In genomic region chr6:39104631-39105030, GRCm38 (mm10) we compare ENCODE assay signal across 17 mouse cellular contexts. TPM values are rescaled to one million over a fixed set of nuclear protein-coding genes. Genes with fewer than 3 reads are reported as not detected.
DNase-seq lines count a peak whose midpoint lies in the region; ATAC-seq and TF ChIP-seq lines count a peak whose summit lies in the region.
"Had no signal": no experiment of that assay in that cellular context is flagged by ENCODE, and none has a peak within 500 bp of the region (broad histone marks: within the 10 kb centered on the region; RNA-seq: fewer than 3 reads in every experiment).

No protein-coding gene starts in this region.

- no peaks in the 10 kb centered on the region for H3K27me3 ChIP-seq in stomach, postnatal 0 days (ENCODE audit: control insufficient read depth, insufficient read depth, low read length)
- H3K27me3 ChIP-seq: CH12.LX, Patski had no signal

- TF ChIP-seq CTCF in stomach, postnatal 0 days (IDR thresholded peaks at IDR 0.05; ENCODE audit: low read depth): no peak

- no peak overlapping the region for H3K9ac ChIP-seq in stomach, postnatal 0 days (ENCODE audit: low read length)

- no peaks in the 10 kb centered on the region for H3K4me1 ChIP-seq in stomach, postnatal 0 days (replicated peaks; ENCODE audit: control insufficient read depth, insufficient read depth)

- TF ChIP-seq EP300 in stomach, postnatal 0 days (optimal IDR thresholded peaks at IDR 0.05): no peak

- WGBS in stomach, postnatal 0 days: 81% methylated on average over 4 of the region's 4 CpGs

- H3K27ac ChIP-seq in stomach, postnatal 0 days (replicated peaks): no peak overlapping the region

- ATAC-seq in frontal cortex, adult (ENCODE audit: low TSS enrichment): peak; percentile 95
- no peak for ATAC-seq in stomach, postnatal 0 days (ENCODE audit: low FRiP score, low TSS enrichment)
- ATAC-seq: activated CD4-positive, CD25-positive, alpha-beta regulatory T cell, adult 4 months; CD4-positive, CD25-positive, alpha-beta regulatory T cell, adult 4 months; Patski had no signal

- no peaks in the 10 kb centered on the region for H3K9me3 ChIP-seq in stomach, postnatal 0 days (ENCODE audit: control insufficient read depth, low read length)
- H3K9me3 ChIP-seq: G1E had no signal

- H3K4me3 ChIP-seq in stomach, postnatal 0 days (ENCODE audit: low read depth, low read length): no peak overlapping the region

- no peak overlapping the region for H3K4me2 ChIP-seq in stomach, postnatal 0 days (replicated peaks; ENCODE audit: low read depth)

- no peaks in the 10 kb centered on the region; the same call in 1 of the 2 replicates for H3K36me3 ChIP-seq in stomach, postnatal 0 days (ENCODE audit: control insufficient read depth, insufficient read depth, low read length)
- H3K36me3 ChIP-seq: G1E had no signal

- DNase-seq in frontal cortex, postnatal 25 days (ENCODE audit: low spot score in 2 of 2): no peak
- DNase-seq in brain, adult 2 months (ENCODE audit: low read depth, low spot score): peak; percentile 37
- no peak for DNase-seq in stomach, postnatal 0 days (ENCODE audit: low spot score)
- DNase-seq: adrenal gland, postnatal 10 days; adrenal gland, postnatal 14 days; adrenal gland, postnatal 25 days; B cell, adult 2 months; cerebellum, adult 11 months; cerebellum, adult 11-12 months; cerebellum, adult 18-20 months; cerebellum, adult 2 months had no signal

RNA-seq across cellular contexts. Expression of gene Parp12, which starts 13.5 kb away (rescaled TPM):
- polyA plus RNA-seq in stomach, postnatal 0 days (2015; fragmentation: Nextera tagmentation; extraction: Ambion mirVana): 10.1 and 10.4 TPM in 2 replicates
- polyA plus RNA-seq: G1E had no signal
